Mouse (Mus musculus) C2C12 (cell line): Measurements from ENCODE around the gene Rfpl4.

Source experiments
- CTCF ChIP-seq: IDR thresholded peaks from one replicate; pipeline ENCODE4 v1.5.1; 2011; ENCODE audit not compliant: control insufficient read depth, insufficient read depth, insufficient read length
- MAX ChIP-seq: IDR thresholded peaks from one replicate; pipeline ENCODE4 v1.6.1; 2011; ENCODE audit warnings: mild to moderate bottlenecking, control low read depth
- MYOG ChIP-seq: IDR thresholded peaks from one replicate; pipeline ENCODE4 v1.6.1; 2011; ENCODE audit not compliant: control insufficient read depth, insufficient read length; ENCODE audit errors: extremely low read depth
- USF1 ChIP-seq: IDR thresholded peaks from one replicate; pipeline ENCODE4 v1.6.1; 2011; ENCODE audit warnings: low read depth, mild to moderate bottlenecking, control low read depth, moderate library complexity

DNA sequence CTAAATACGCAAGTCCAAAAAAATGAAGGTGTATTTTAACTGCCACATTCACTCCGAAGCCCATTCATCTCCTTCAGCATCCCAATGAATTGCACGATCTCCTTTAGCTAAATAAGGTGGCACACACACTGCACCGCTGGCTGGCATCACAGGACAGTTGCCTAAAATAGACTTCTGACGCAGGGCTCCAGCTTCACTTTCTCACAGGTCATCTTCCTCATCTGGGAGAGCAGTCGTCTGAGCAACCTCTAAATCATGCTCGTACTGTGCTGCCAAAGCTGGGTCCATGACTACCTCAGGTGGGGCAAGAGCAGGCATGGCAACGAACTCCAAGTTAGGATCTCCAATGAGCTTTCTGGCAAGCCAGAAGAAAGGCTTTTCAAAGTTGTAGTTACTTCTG is 8.3 kb upstream of the Rfpl4 start:
- no peak for TF ChIP-seq CTCF
- no peak for TF ChIP-seq MYOG
- TF ChIP-seq MAX, result no peak
- TF ChIP-seq USF1, result no peak
